In genomic region chr10:78570897-78571296, GRCm38 (mm10) we compare ENCODE assay signal across 32 mouse cellular contexts. TPM values are rescaled to one million over a fixed set of nuclear protein-coding genes. Genes with fewer than 3 reads are reported as not detected.
DNase-seq lines count a peak whose midpoint lies in the region; ATAC-seq lines count a peak whose summit lies in the region.
"Had no signal": no experiment of that assay in that cellular context is flagged by ENCODE, and none has a peak within 500 bp of the region (broad histone marks: within the 10 kb centered on the region; RNA-seq: fewer than 3 reads in every experiment).

No protein-coding gene starts in this region.

- no peak overlapping the region for H3K4me2 ChIP-seq in midbrain, embryonic 12.5 days (replicated peaks)
- H3K4me2 ChIP-seq in midbrain, embryonic 13.5 days (replicated peaks) = no peak overlapping the region
- no peak overlapping the region for H3K4me2 ChIP-seq in limb, embryonic 11.5 days (ENCODE audit: low read depth, severe bottlenecking)
- H3K4me2 ChIP-seq: heart, embryonic 15.5 days; liver, embryonic 13.5 days had no signal

- H3K4me3 ChIP-seq in heart, embryonic 10.5 days = no peak overlapping the region
- H3K4me3 ChIP-seq in midbrain, embryonic 12.5 days = no peak overlapping the region
- no peak overlapping the region for H3K4me3 ChIP-seq in midbrain, embryonic 13.5 days (replicated peaks)
- H3K4me3 ChIP-seq in limb, embryonic 11.5 days (ENCODE audit: low read depth, low read length) = no peak overlapping the region
- H3K4me3 ChIP-seq: heart, embryonic 15.5 days; liver, embryonic 13.5 days; megakaryocyte, embryonic 14.5 days had no signal

- DNase-seq in heart, adult 11 months = peak; percentile 8
- DNase-seq in heart, embryonic 10.5 days (ENCODE audit: low spot score) = no peak
- no peak for DNase-seq in limb, embryonic 11.5 days (ENCODE audit: low spot score)
- no peak for DNase-seq in ovary, postnatal 10 days (ENCODE audit: low spot score)
- DNase-seq in heart, adult 9 months (ENCODE audit: low spot score in 2 of 2) = no peak
- DNase-seq in heart, postnatal 25 days (ENCODE audit: low spot score) = no peak
- DNase-seq: adrenal gland, postnatal 25 days; cerebellum, adult 18-20 months; cerebellum, postnatal 36 days; forebrain, postnatal 0 days; liver, embryonic 13.5 days; lung, postnatal 14 days; retina, postnatal 1 day; right cerebral cortex, postnatal 4 days had no signal

- H3K4me1 ChIP-seq in heart, embryonic 10.5 days = peaks cover 9% of the 10 kb centered on the region; the same call in 1 of the 2 replicates
- H3K4me1 ChIP-seq in midbrain, embryonic 12.5 days = peaks cover 7% of the 10 kb centered on the region; the same call in 1 of the 2 replicates
- H3K4me1 ChIP-seq in midbrain, embryonic 13.5 days (replicated peaks) = peaks cover 9% of the 10 kb centered on the region
- H3K4me1 ChIP-seq in limb, embryonic 11.5 days (ENCODE audit: control insufficient read depth, insufficient read depth, low read length) = peaks cover 2% of the 10 kb centered on the region; the same call in 1 of the 2 replicates

- H3K9me3 ChIP-seq in heart, embryonic 10.5 days = no peaks in the 10 kb centered on the region
- H3K9me3 ChIP-seq in midbrain, embryonic 12.5 days = no peaks in the 10 kb centered on the region
- H3K9me3 ChIP-seq in midbrain, embryonic 13.5 days = no peaks in the 10 kb centered on the region
- no peaks in the 10 kb centered on the region for H3K9me3 ChIP-seq in limb, embryonic 11.5 days (ENCODE audit: control insufficient read depth, low read length)
- H3K9me3 ChIP-seq: G1E; heart, embryonic 15.5 days; liver, embryonic 13.5 days; megakaryocyte, embryonic 14.5 days had no signal

- 62% methylated on average over 2 of the region's 2 CpGs for WGBS in heart, embryonic 10.5 days
- 81% methylated on average over 2 of the region's 2 CpGs for WGBS in midbrain, embryonic 12.5 days
- 73% methylated on average over 2 of the region's 2 CpGs for WGBS in midbrain, embryonic 13.5 days
- WGBS in limb, embryonic 11.5 days = 59% methylated on average over 2 of the region's 2 CpGs

- H3K36me3 ChIP-seq in heart, embryonic 10.5 days = no peaks in the 10 kb centered on the region
- no peaks in the 10 kb centered on the region for H3K36me3 ChIP-seq in midbrain, embryonic 12.5 days
- H3K36me3 ChIP-seq in midbrain, embryonic 13.5 days = no peaks in the 10 kb centered on the region
- H3K36me3 ChIP-seq in limb, embryonic 11.5 days (ENCODE audit: control insufficient read depth, insufficient read depth, low read length) = no peaks in the 10 kb centered on the region
- H3K36me3 ChIP-seq: heart, embryonic 15.5 days; liver, embryonic 13.5 days had no signal

- no peak for ATAC-seq in midbrain, embryonic 12.5 days (ENCODE audit: low FRiP score, low read depth)
- no peak for ATAC-seq in midbrain, embryonic 13.5 days
- no peak for ATAC-seq in limb, embryonic 11.5 days (ENCODE audit: insufficient number of reproducible peaks, low FRiP score, low TSS enrichment, low read depth)
- ATAC-seq: forebrain, postnatal 0 days; midbrain, embryonic 16.5 days had no signal

- H3K27ac ChIP-seq in heart, embryonic 10.5 days = no peak overlapping the region
- H3K27ac ChIP-seq in midbrain, embryonic 12.5 days (replicated peaks) = no peak overlapping the region
- H3K27ac ChIP-seq in midbrain, embryonic 13.5 days = no peak overlapping the region
- H3K27ac ChIP-seq in limb, embryonic 11.5 days (replicated peaks; ENCODE audit: low read depth, low read length) = peak overlapping the region; percentile 59; the same call in 1 of the 2 replicates
- H3K27ac ChIP-seq: heart, embryonic 15.5 days; liver, embryonic 13.5 days had no signal

- H3K9ac ChIP-seq in midbrain, embryonic 12.5 days (replicated peaks) = 0 out of 2 replicates have a peak overlapping the region, but pooled peaks have one; percentile 11
- no peak overlapping the region for H3K9ac ChIP-seq in midbrain, embryonic 13.5 days (replicated peaks)
- H3K9ac ChIP-seq in limb, embryonic 11.5 days (ENCODE audit: low read length) = no peak overlapping the region
- H3K9ac ChIP-seq: forebrain, postnatal 0 days; heart, embryonic 15.5 days; liver, embryonic 13.5 days had no signal

- H3K27me3 ChIP-seq in heart, embryonic 10.5 days (ENCODE audit: insufficient read depth, poor library complexity, severe bottlenecking) = no peaks in the 10 kb centered on the region
- no peaks in the 10 kb centered on the region for H3K27me3 ChIP-seq in midbrain, embryonic 12.5 days
- H3K27me3 ChIP-seq in midbrain, embryonic 13.5 days = no peaks in the 10 kb centered on the region
- no peaks in the 10 kb centered on the region for H3K27me3 ChIP-seq in limb, embryonic 11.5 days (ENCODE audit: control insufficient read depth, insufficient read depth, low read length)
- H3K27me3 ChIP-seq: heart, embryonic 15.5 days; liver, embryonic 13.5 days had no signal

- intact Hi-C loops in heart, postnatal 25 days (cut with DNase I) = loop anchor here (5.0 kb wide), 1 partner anchor 109 kb away; the partner anchor contains the start of gene Pdxk

RNA-seq across cellular contexts. Expression of gene Ilvbl, which starts 3.2 kb away (rescaled TPM):
- 41.3 and 43.1 TPM in 2 replicates for polyA plus RNA-seq in heart, embryonic 10.5 days (2016; fragmentation: Nextera tagmentation; extraction: Ambion mirVana)
- 37.5 and 43.6 TPM in 2 replicates for polyA plus RNA-seq in midbrain, embryonic 12.5 days (2016; fragmentation: Nextera tagmentation; extraction: Ambion mirVana)
- polyA plus RNA-seq in midbrain, embryonic 13.5 days (2015; fragmentation: Nextera tagmentation; extraction: Ambion mirVana) = 49.6 and 50.0 TPM in 2 replicates
- polyA plus RNA-seq in limb, embryonic 11.5 days (2014; fragmentation: Nextera tagmentation; extraction: Ambion mirVana) = 24.6 and 29.2 TPM in 2 replicates
- total RNA-seq in heart, postnatal 25 days (2021) = 10 to 100 TPM; 32.9 to 34.9 TPM

RNA-seq across cellular contexts. Expression of gene Syde1, which starts 20.9 kb away (rescaled TPM):
- 12.2 and 13.3 TPM in 2 replicates for polyA plus RNA-seq in heart, embryonic 10.5 days (2016; fragmentation: Nextera tagmentation; extraction: Ambion mirVana)
- polyA plus RNA-seq in midbrain, embryonic 12.5 days (2016; fragmentation: Nextera tagmentation; extraction: Ambion mirVana) = 7.4 and 8.8 TPM in 2 replicates
- polyA plus RNA-seq in midbrain, embryonic 13.5 days (2015; fragmentation: Nextera tagmentation; extraction: Ambion mirVana) = 4.1 and 4.9 TPM in 2 replicates
- polyA plus RNA-seq in limb, embryonic 11.5 days (2014; fragmentation: Nextera tagmentation; extraction: Ambion mirVana) = 19.9 and 22.6 TPM in 2 replicates
- 10 to 100 TPM; 12.8 to 13.7 TPM for total RNA-seq in heart, postnatal 25 days (2021)
- total RNA-seq: G1E had no signal
- polyA plus RNA-seq: G1E had no signal

RNA-seq across cellular contexts. Expression of gene Olfr1357, which starts 47.0 kb away (rescaled TPM):
- not detected in 2 replicates for polyA plus RNA-seq in heart, embryonic 10.5 days (2016; fragmentation: Nextera tagmentation; extraction: Ambion mirVana)
- not detected in 2 replicates for polyA plus RNA-seq in midbrain, embryonic 12.5 days (2016; fragmentation: Nextera tagmentation; extraction: Ambion mirVana)
- polyA plus RNA-seq in midbrain, embryonic 13.5 days (2015; fragmentation: Nextera tagmentation; extraction: Ambion mirVana) = not detected in 2 replicates
- polyA plus RNA-seq in limb, embryonic 11.5 days (2014; fragmentation: Nextera tagmentation; extraction: Ambion mirVana) = not detected in 2 replicates
- not detected for total RNA-seq in heart, postnatal 25 days (2021)
- total RNA-seq: adrenal gland, postnatal 25 days; forebrain, postnatal 0 days; gastrocnemius, adult 18-20 months; granulocyte monocyte progenitor cell, adult 5-6 weeks; hematopoietic stem cell, adult 5-6 weeks; layer of hippocampus, postnatal 25 days; left cerebral cortex, postnatal 14 days; neutrophil, adult 5-6 weeks had no signal
- polyA plus RNA-seq: embryonic facial prominence, embryonic 11.5 days; forebrain, postnatal 0 days; G1E; heart, embryonic 15.5 days; kidney, embryonic 14.5 days; large intestine, adult 2 months; liver, embryonic 13.5 days; midbrain, embryonic 16.5 days; stomach, embryonic 16.5 days; urinary bladder, adult 2 months had no signal

RNA-seq across cellular contexts. Expression of gene Olfr1358, which starts 53.7 kb away (rescaled TPM):
- not detected in 2 replicates for polyA plus RNA-seq in heart, embryonic 10.5 days (2016; fragmentation: Nextera tagmentation; extraction: Ambion mirVana)
- polyA plus RNA-seq in midbrain, embryonic 12.5 days (2016; fragmentation: Nextera tagmentation; extraction: Ambion mirVana) = not detected in 2 replicates
- not detected in 2 replicates for polyA plus RNA-seq in midbrain, embryonic 13.5 days (2015; fragmentation: Nextera tagmentation; extraction: Ambion mirVana)
- not detected in 2 replicates for polyA plus RNA-seq in limb, embryonic 11.5 days (2014; fragmentation: Nextera tagmentation; extraction: Ambion mirVana)
- total RNA-seq in heart, postnatal 25 days (2021) = not detected
- total RNA-seq: adrenal gland, postnatal 25 days; G1E; gastrocnemius, adult 18-20 months; granulocyte monocyte progenitor cell, adult 5-6 weeks; hematopoietic stem cell, adult 5-6 weeks; layer of hippocampus, postnatal 25 days; left cerebral cortex, postnatal 14 days; neutrophil, adult 5-6 weeks had no signal
- polyA plus RNA-seq: embryonic facial prominence, embryonic 11.5 days; forebrain, postnatal 0 days; G1E; heart, embryonic 15.5 days; kidney, embryonic 14.5 days; large intestine, adult 2 months; liver, embryonic 13.5 days; midbrain, embryonic 16.5 days; stomach, embryonic 16.5 days; thymus, postnatal 0 days; urinary bladder, adult 2 months had no signal
